Mouse (Mus musculus) effector memory CD4-positive, alpha-beta T cell, adult 7 months (primary cell): Measurements from ENCODE around the gene Jph3. TPM values are rescaled to one million over a fixed set of nuclear protein-coding genes. Genes with fewer than 3 reads are reported as not detected.

Experiments used
- polyA plus RNA-seq: library from polyadenylated mRNA; unstranded; fragments of 100-300 nt; shearing (Covaris generic); gene quantifications from one replicate; pipeline ENCODE4 v1.2.1, GENCODE M21; 2017

Gene Jph3
- 0.56 TPM for polyA plus RNA-seq

GRCm38 (mm10) chr8:121729323-121729722, at the start of gene Jph3:
Gene Jph3 (plus strand): TSS chr8:121729623.

GRCm38 (mm10) chr8:121829048-121829776, 99.8 kb downstream of the Jph3 start, which contains the start of gene Klhdc4:
Gene Klhdc4 (minus strand): TSS chr8:121829569.

Other genes starting within 250 kb of the Jph3 start
- gene 1700018B08Rik, start 185.3 kb upstream of the Jph3 start, polyA plus RNA-seq, result not detected
- 26.7 TPM for gene Fbxo31, start 150.8 kb upstream of the Jph3 start, polyA plus RNA-seq
- gene Map1lc3b, start 139.3 kb upstream of the Jph3 start, polyA plus RNA-seq, result 368 TPM
- 0.98 TPM for gene Zcchc14, start 76.7 kb upstream of the Jph3 start, polyA plus RNA-seq
- gene Klhdc4, start 99.9 kb downstream of the Jph3 start, polyA plus RNA-seq, result 42.4 TPM
- gene Slc7a5, start 178.1 kb downstream of the Jph3 start, polyA plus RNA-seq, result 33.7 TPM
- not detected for gene Car5a, start 215.3 kb downstream of the Jph3 start, polyA plus RNA-seq
- gene Banp, start 220.1 kb downstream of the Jph3 start, polyA plus RNA-seq, result 29.2 TPM